Mouse (Mus musculus) adrenal gland, postnatal 0 days (tissue): ENCODE data around the gene Ephx4. TPM values are rescaled to one million over a fixed set of nuclear protein-coding genes. Genes with fewer than 3 reads are reported as not detected.

ENCODE experiments used
- polyA plus RNA-seq: library from polyadenylated mRNA; unstranded; fragments of >200 nt; fragmentation: Nextera tagmentation; extraction: Ambion mirVana; gene quantifications from 2 replicates; pipeline ENCODE4 v1.2.1, GENCODE M21; 2015

Ephx4 gene
- 2.2 and 3.9 TPM in 2 replicates for polyA plus RNA-seq

GRCm38 (mm10) chr5:107402436-107402835 lies at the start of gene Ephx4:
Gene Ephx4 (plus strand): TSS chr5:107402736.

GRCm38 (mm10) chr5:107431249-107431648 lies 28.7 kb downstream of the Ephx4 start, which contains the start of gene Lpcat2b:
Gene Lpcat2b (plus strand): TSS chr5:107431549.

GRCm38 (mm10) chr5:107437464-107438281 lies 35.1 kb downstream of the Ephx4 start, which contains the start of gene Btbd8:
Gene Btbd8 (plus strand): TSS chr5:107437997.

Other genes with a start within 250 kb of the Ephx4 start
- gene Tgfbr3, start 113.1 kb upstream of the Ephx4 start, polyA plus RNA-seq, result 32.3 and 53.4 TPM in 2 replicates
- gene Brdt, start 71.6 kb upstream of the Ephx4 start, polyA plus RNA-seq, result 3.2 and 3.6 TPM in 2 replicates
- gene Lpcat2b, start 28.8 kb downstream of the Ephx4 start, polyA plus RNA-seq, result not detected in 2 replicates
- 5.8 and 6.3 TPM in 2 replicates for gene Btbd8, start 35.3 kb downstream of the Ephx4 start, polyA plus RNA-seq
- 0.24 and 0.37 TPM in 2 replicates for gene Gm42669, start 104.9 kb downstream of the Ephx4 start, polyA plus RNA-seq
- gene 1700028K03Rik, start 132.0 kb downstream of the Ephx4 start, polyA plus RNA-seq, result 0.04 and 0.13 TPM in 2 replicates
- gene Rpap2, start 194.6 kb downstream of the Ephx4 start, polyA plus RNA-seq, result 17.2 and 21.3 TPM in 2 replicates
- gene Glmn, start 195.2 kb downstream of the Ephx4 start, polyA plus RNA-seq, result 28.1 and 28.3 TPM in 2 replicates